26 mouse cellular contexts compared by ENCODE assay signal in the genomic region with DNA sequence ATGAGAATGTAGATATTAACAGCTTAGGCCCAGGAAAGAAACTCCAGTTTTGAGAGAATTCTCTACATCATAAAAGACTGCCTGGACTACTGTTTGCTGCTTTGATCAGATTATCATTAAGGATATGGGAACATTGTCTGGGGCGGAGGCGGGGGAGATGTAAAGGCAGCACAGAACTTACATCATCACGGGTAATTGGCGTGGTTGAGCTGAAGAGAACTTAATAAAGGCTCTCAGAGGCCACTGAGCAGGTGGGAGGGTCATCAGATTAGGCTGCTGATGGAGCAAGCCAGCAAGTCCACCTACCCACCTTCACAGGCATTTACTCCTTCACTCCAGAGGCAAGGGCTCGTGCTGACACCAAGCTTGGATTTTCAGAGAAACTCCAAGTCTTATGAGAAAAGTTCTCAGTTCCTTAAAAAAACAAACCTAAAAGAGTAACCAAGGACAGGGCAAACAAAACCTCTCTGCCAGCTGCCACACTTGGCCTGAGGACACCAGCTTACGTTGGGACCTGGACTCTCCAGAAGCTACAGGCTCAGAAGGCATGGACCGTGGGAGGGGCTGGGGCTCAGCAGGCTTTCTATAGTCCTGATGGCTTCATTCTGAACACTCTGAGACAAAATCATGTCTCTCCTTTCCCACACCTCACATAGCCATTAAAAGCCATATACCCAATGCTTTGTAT. TPM values are rescaled to one million over a fixed set of nuclear protein-coding genes. Genes with fewer than 3 reads are reported as not detected.
DNase-seq lines count a peak whose midpoint lies in the region; ATAC-seq and TF ChIP-seq lines count a peak whose summit lies in the region.
"Had no signal": no experiment of that assay in that cellular context is flagged by ENCODE, and none has a peak within 500 bp of the region (broad histone marks: within the 10 kb centered on the region; RNA-seq: fewer than 3 reads in every experiment).

No protein-coding gene starts in this region.

- H3K9me3 ChIP-seq in forebrain, embryonic 10.5 days, result no peaks in the 10 kb centered on the region
- no peaks in the 10 kb centered on the region for H3K9me3 ChIP-seq in forebrain, embryonic 14.5 days (replicated peaks; ENCODE audit: control insufficient read depth, low read length)
- H3K9me3 ChIP-seq: heart, embryonic 12.5 days; limb, embryonic 10.5 days; limb, embryonic 15.5 days; liver, embryonic 15.5 days; lung, embryonic 15.5 days; midbrain, embryonic 10.5 days; midbrain, embryonic 15.5 days had no signal

- TF ChIP-seq POLR2A in kidney, adult 2 months (IDR thresholded peaks at IDR 0.05; ENCODE audit: low read depth, low read length), result no peak

- no peak for TF ChIP-seq CTCF in kidney, adult 2 months (conservative IDR thresholded peaks at IDR 0.05; ENCODE audit: insufficient read depth, insufficient read length, low read depth, low read length)

- peaks cover 76% of the 10 kb centered on the region for H3K4me1 ChIP-seq in forebrain, embryonic 10.5 days
- peaks cover 35% of the 10 kb centered on the region for H3K4me1 ChIP-seq in forebrain, embryonic 14.5 days (ENCODE audit: control insufficient read depth, insufficient read depth, low read length)
- H3K4me1 ChIP-seq in kidney, adult 2 months (ENCODE audit: control insufficient read depth, insufficient read depth, low read length), result peaks cover 51% of the 10 kb centered on the region

- DNase-seq in forebrain, embryonic 10.5 days (ENCODE audit: extremely low spot score, low spot score), result no peak
- no peak for DNase-seq in forebrain, embryonic 14.5 days (ENCODE audit: low spot score)
- no peak for DNase-seq in kidney, adult 2 months
- no peak for DNase-seq in kidney, postnatal 10 days
- DNase-seq in MN1 (ENCODE audit: low spot score), result peak; percentile 23
- peak; percentile 10 for DNase-seq in induced T-regulatory cell, adult 2 months (ENCODE audit: low read depth)
- no peak for DNase-seq in right cerebral cortex, postnatal 10 days (ENCODE audit: low spot score in 2 of 2)
- DNase-seq in urinary bladder, postnatal 4 days (ENCODE audit: low spot score in 2 of 2), result no peak
- DNase-seq: adrenal gland, adult 2 months; cerebellum, adult 11 months; cerebellum, adult 9-10 months; cerebellum, postnatal 36 days; heart, adult 2 months; heart, postnatal 4 days; kidney, postnatal 4 days; right cerebral cortex, adult 18-20 months; thymus, adult 18-20 months; thymus, postnatal 25 days had no signal

- H3K4me3 ChIP-seq in forebrain, embryonic 10.5 days, result no peak overlapping the region
- no peak overlapping the region for H3K4me3 ChIP-seq in forebrain, embryonic 14.5 days (ENCODE audit: low read depth, low read length)
- H3K4me3 ChIP-seq in kidney, adult 2 months (ENCODE audit: insufficient read depth, low read depth, low read length), result no peak overlapping the region
- H3K4me3 ChIP-seq: heart, adult 2 months; heart, embryonic 12.5 days; limb, embryonic 10.5 days; limb, embryonic 15.5 days; liver, embryonic 15.5 days; lung, embryonic 15.5 days; midbrain, embryonic 10.5 days; midbrain, embryonic 15.5 days had no signal

- peaks cover 25% of the 10 kb centered on the region for H3K36me3 ChIP-seq in forebrain, embryonic 10.5 days (replicated peaks)
- H3K36me3 ChIP-seq in forebrain, embryonic 14.5 days (ENCODE audit: control insufficient read depth, insufficient read depth, low read length), result no peaks in the 10 kb centered on the region
- no peaks in the 10 kb centered on the region for H3K36me3 ChIP-seq in kidney, adult 2 months (ENCODE audit: control insufficient read depth, insufficient read depth, low read length)
- H3K36me3 ChIP-seq: liver, embryonic 15.5 days; lung, embryonic 15.5 days; midbrain, embryonic 15.5 days had no signal

- no peak overlapping the region for H3K9ac ChIP-seq in forebrain, embryonic 14.5 days (ENCODE audit: low read length)
- H3K9ac ChIP-seq: heart, embryonic 12.5 days; hindbrain, embryonic 14.5 days; limb, embryonic 15.5 days; liver, embryonic 15.5 days; lung, embryonic 15.5 days; midbrain, embryonic 15.5 days had no signal

- H3K4me2 ChIP-seq in forebrain, embryonic 14.5 days (ENCODE audit: low read length), result no peak overlapping the region
- H3K4me2 ChIP-seq: heart, embryonic 12.5 days; hindbrain, embryonic 14.5 days; limb, embryonic 15.5 days; liver, embryonic 15.5 days; lung, embryonic 15.5 days; midbrain, embryonic 15.5 days had no signal

- no peaks in the 10 kb centered on the region for H3K27me3 ChIP-seq in forebrain, embryonic 10.5 days (ENCODE audit: poor library complexity, severe bottlenecking)
- no peaks in the 10 kb centered on the region for H3K27me3 ChIP-seq in forebrain, embryonic 14.5 days (replicated peaks; ENCODE audit: control insufficient read depth, insufficient read depth, low read length)
- H3K27me3 ChIP-seq in kidney, adult 2 months (replicated peaks; ENCODE audit: control insufficient read depth, insufficient read depth, low read length), result no peaks in the 10 kb centered on the region
- H3K27me3 ChIP-seq: heart, embryonic 12.5 days; limb, embryonic 15.5 days; liver, embryonic 15.5 days; lung, embryonic 15.5 days; midbrain, embryonic 15.5 days had no signal

- WGBS in forebrain, embryonic 10.5 days, result 62% methylated on average over 7 of the region's 7 CpGs
- WGBS in forebrain, embryonic 14.5 days, result 27% methylated on average over 7 of the region's 7 CpGs
- 69% methylated on average over 7 of the region's 7 CpGs for WGBS in kidney, adult 2 months

- H3K27ac ChIP-seq in forebrain, embryonic 10.5 days, result peak overlapping the region; percentile 74
- H3K27ac ChIP-seq in forebrain, embryonic 14.5 days (ENCODE audit: low read depth, low read length), result no peak overlapping the region
- H3K27ac ChIP-seq in kidney, adult 2 months (ENCODE audit: insufficient read depth, low read depth, low read length), result 0 out of 2 replicates have a peak overlapping the region, but pooled peaks have one; percentile 11
- H3K27ac ChIP-seq: heart, adult 2 months; hindbrain, embryonic 14.5 days; limb, embryonic 10.5 days; limb, embryonic 15.5 days; liver, embryonic 15.5 days; lung, embryonic 15.5 days; midbrain, embryonic 10.5 days; midbrain, embryonic 15.5 days had no signal

- no peak for ATAC-seq in forebrain, embryonic 14.5 days
- ATAC-seq: midbrain, embryonic 15.5 days had no signal

RNA-seq across cellular contexts. Expression of gene Lrig1, which starts 33.4 kb away (rescaled TPM):
- 18.8 and 20.6 TPM in 2 replicates for polyA plus RNA-seq in forebrain, embryonic 10.5 days (2016; fragmentation: Nextera tagmentation; extraction: Ambion mirVana)
- 8.5 and 9.5 TPM in 2 replicates for polyA plus RNA-seq in forebrain, embryonic 14.5 days (2014; fragmentation: Nextera tagmentation; extraction: Ambion mirVana)
- polyA plus RNA-seq in kidney, adult 2 months (2012; rRNA removed), result 12.1 and 14.1 TPM in 2 replicates

Comparison
In these comparisons a context has a peak if more than half of its experiments do, and no peak if none do; other contexts are left out.
1. DNase-seq: peak in MN1 (single experiment) and induced T-regulatory cell, adult 2 months (single experiment); none in forebrain, embryonic 10.5 days (single experiment), forebrain, embryonic 14.5 days (single experiment), kidney, adult 2 months (single experiment), kidney, postnatal 10 days (single experiment), right cerebral cortex, postnatal 10 days (0 of 2) and urinary bladder, postnatal 4 days (0 of 2).